Mouse (Mus musculus) urinary bladder, adult 18-20 months (tissue): ENCODE measurements around the gene Slc16a9.
"Not testable (repeated sequence)": the region's sequence is repeated elsewhere in the genome, so short reads cannot be mapped to it uniquely, and the experiment has no call there.

Experiments
- DNase-seq, 2 experiments: peaks; one replicate each; pipeline ENCODE4 v3.0.0; 2022; ENCODE audit warnings: low spot score in 2 of 2, mixed read lengths in 2 of 2

Slc16a9 gene

GRCm38 (mm10) chr10:70244921-70245558 is at the start of gene Slc16a9:
Gene Slc16a9, plus strand, starts transcription at chr10:70245100.
- DNase-seq = peak; percentile 35 to 64

- DNase-seq = no peak
Measured at GRCm38 (mm10) chr10:70195279-70195678, 49.6 kb upstream of the Slc16a9 start.

GRCm38 (mm10) chr10:70195786-70196185 is 49.1 kb upstream of the Slc16a9 start:
- no peak for DNase-seq

GRCm38 (mm10) chr10:70196666-70197065 is 48.2 kb upstream of the Slc16a9 start:
- DNase-seq = no peak

- DNase-seq = no peak
Measured at GRCm38 (mm10) chr10:70197601-70198000, 47.3 kb upstream of the Slc16a9 start.

- DNase-seq = no peak
Measured at GRCm38 (mm10) chr10:70198012-70198411, 46.9 kb upstream of the Slc16a9 start.

GRCm38 (mm10) chr10:70198951-70199463 is 45.9 kb upstream of the Slc16a9 start:
- no peak for DNase-seq

GRCm38 (mm10) chr10:70199466-70200210 is 45.3 kb upstream of the Slc16a9 start:
- DNase-seq = no peak

- no peak for DNase-seq
Measured at GRCm38 (mm10) chr10:70200889-70201500, 43.9 kb upstream of the Slc16a9 start.

- peak in 1 of 2 experiments; percentile 76 for DNase-seq
Measured at GRCm38 (mm10) chr10:70204505-70205399, 40.1 kb upstream of the Slc16a9 start, which contains the start of gene Mrln. Gene Mrln, plus strand, starts transcription at chr10:70204664.

GRCm38 (mm10) chr10:70211281-70211680 is 33.6 kb upstream of the Slc16a9 start:
- DNase-seq = no peak

- DNase-seq = no peak
Measured at GRCm38 (mm10) chr10:70220971-70221370, 23.9 kb upstream of the Slc16a9 start.

- not testable (repeated sequence) for DNase-seq
Measured at GRCm38 (mm10) chr10:70222231-70222630, 22.7 kb upstream of the Slc16a9 start.

- DNase-seq = no peak
Measured at GRCm38 (mm10) chr10:70224571-70224970, 20.3 kb upstream of the Slc16a9 start.

- DNase-seq = no peak
Measured at GRCm38 (mm10) chr10:70225760-70226159, 19.1 kb upstream of the Slc16a9 start.

GRCm38 (mm10) chr10:70226608-70227007 is 18.3 kb upstream of the Slc16a9 start:
- no peak for DNase-seq

- DNase-seq = no peak
Measured at GRCm38 (mm10) chr10:70230352-70230751, 14.5 kb upstream of the Slc16a9 start.

GRCm38 (mm10) chr10:70237936-70238335 is 7.0 kb upstream of the Slc16a9 start:
- no peak for DNase-seq

GRCm38 (mm10) chr10:70242751-70243444 is 2.0 kb upstream of the Slc16a9 start:
- peak in 1 of 2 experiments; percentile 26 for DNase-seq

- peak in 1 of 2 experiments; percentile 55 for DNase-seq
Measured at GRCm38 (mm10) chr10:70245559-70245945, 652 bp downstream of the Slc16a9 start.

GRCm38 (mm10) chr10:70246076-70246475 is 1.2 kb downstream of the Slc16a9 start:
- no peak for DNase-seq
